Mouse (Mus musculus): ENCODE data around the gene Masp1. TPM values are rescaled to one million over a fixed set of nuclear protein-coding genes. Genes with fewer than 3 reads are reported as not detected.

Gene Masp1
- total RNA-seq, 2 experiments from 2014 or later, result not detected

DNA sequence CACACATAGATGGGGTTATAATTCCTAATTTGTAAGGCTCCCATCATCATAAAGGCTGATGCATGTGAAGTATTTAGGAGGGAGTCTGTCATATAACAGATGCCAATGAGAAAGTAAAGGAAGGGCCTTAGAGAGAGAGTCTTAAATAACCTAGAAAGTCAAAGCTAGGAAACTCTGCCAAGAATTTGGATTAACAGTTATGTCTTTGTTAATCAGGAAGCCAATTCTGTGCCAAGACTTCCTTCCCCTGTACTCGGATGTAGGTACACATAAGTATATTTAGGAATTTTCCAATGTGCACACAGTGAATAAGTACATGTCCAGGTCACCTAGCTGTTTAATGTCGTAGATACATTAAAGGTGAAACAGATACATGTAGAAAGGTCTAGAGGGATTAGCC is 4.0 kb downstream of the Masp1 start:
- ATAC-seq (replicated peaks; ENCODE audit: low FRiP score, poor library complexity, severe bottlenecking), result no peak

- no peak for ATAC-seq (replicated peaks; ENCODE audit: low FRiP score, poor library complexity, severe bottlenecking)
Measured at GRCm38 (mm10) chr16:23515766-23516165, 4.8 kb downstream of the Masp1 start.

- ATAC-seq (replicated peaks; ENCODE audit: low FRiP score, poor library complexity, severe bottlenecking), result no peak
Measured at GRCm38 (mm10) chr16:23513401-23513800, 7.2 kb downstream of the Masp1 start.

- ATAC-seq (replicated peaks; ENCODE audit: low FRiP score, poor library complexity, severe bottlenecking), result no peak
Measured at GRCm38 (mm10) chr16:23511166-23511935, 9.3 kb downstream of the Masp1 start.

- no peak for ATAC-seq (replicated peaks; ENCODE audit: low FRiP score, poor library complexity, severe bottlenecking)
Measured at GRCm38 (mm10) chr16:23505904-23506687, 14.5 kb downstream of the Masp1 start.

GRCm38 (mm10) chr16:23504320-23504744 is 16.3 kb downstream of the Masp1 start:
- ATAC-seq (replicated peaks; ENCODE audit: low FRiP score, poor library complexity, severe bottlenecking), result no peak

GRCm38 (mm10) chr16:23503351-23503750 is 17.3 kb downstream of the Masp1 start:
- no peak for ATAC-seq (replicated peaks; ENCODE audit: low FRiP score, poor library complexity, severe bottlenecking)

- no peak for ATAC-seq (replicated peaks; ENCODE audit: low FRiP score, poor library complexity, severe bottlenecking)
Measured at GRCm38 (mm10) chr16:23502478-23502877, 18.1 kb downstream of the Masp1 start.

- no peak for ATAC-seq (replicated peaks; ENCODE audit: low FRiP score, poor library complexity, severe bottlenecking)
Measured at GRCm38 (mm10) chr16:23501288-23501687, 19.3 kb downstream of the Masp1 start.

DNA sequence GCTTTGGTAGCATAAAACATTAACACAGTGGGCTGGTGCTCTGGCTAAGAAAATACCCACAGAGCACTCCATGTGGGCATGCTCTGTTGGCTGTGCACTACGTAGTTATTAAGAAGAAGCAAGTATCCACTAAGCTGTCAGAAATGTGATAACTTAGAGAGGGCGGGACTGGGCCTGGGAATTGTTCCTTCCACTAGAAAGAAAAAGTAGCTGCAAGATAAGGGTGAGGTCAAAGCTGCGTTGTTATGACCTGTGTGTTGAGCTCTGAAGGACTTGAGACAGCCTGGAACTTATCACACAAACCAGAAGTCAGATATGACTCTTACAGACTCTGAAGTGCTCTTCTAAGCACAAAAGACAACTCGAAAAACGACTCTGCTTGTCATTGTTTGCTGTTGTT is 20.1 kb downstream of the Masp1 start:
- ATAC-seq (replicated peaks; ENCODE audit: low FRiP score, poor library complexity, severe bottlenecking), result no peak

DNA sequence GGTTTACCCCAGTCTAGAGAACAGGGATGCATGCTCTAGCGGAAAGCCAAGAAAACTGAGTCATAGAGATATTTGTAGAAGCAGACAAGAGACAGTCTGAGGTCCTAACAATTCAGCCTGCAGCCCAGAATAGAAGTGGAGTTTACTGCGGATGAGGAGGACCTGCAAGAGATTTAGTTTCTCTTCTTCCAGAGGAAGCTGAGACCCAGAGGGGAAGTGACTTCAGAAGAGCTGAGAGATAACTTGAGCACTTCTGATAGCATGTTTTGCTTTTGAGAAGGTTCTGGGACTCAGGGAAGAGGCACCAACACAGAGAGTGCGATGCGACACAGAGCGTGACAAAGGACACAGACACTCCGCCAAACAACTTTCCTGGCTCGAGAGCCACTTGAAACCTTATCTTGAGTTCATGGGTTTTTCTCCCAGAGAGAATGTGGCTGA is 21.9 kb downstream of the Masp1 start:
- ATAC-seq (replicated peaks; ENCODE audit: low FRiP score, poor library complexity, severe bottlenecking), result no peak

GRCm38 (mm10) chr16:23497881-23498280 is 22.7 kb downstream of the Masp1 start:
- ATAC-seq (replicated peaks; ENCODE audit: low FRiP score, poor library complexity, severe bottlenecking), result no peak

- no peak for ATAC-seq (replicated peaks; ENCODE audit: low FRiP score, poor library complexity, severe bottlenecking)
Measured at GRCm38 (mm10) chr16:23497440-23497839, 23.2 kb downstream of the Masp1 start.

DNA sequence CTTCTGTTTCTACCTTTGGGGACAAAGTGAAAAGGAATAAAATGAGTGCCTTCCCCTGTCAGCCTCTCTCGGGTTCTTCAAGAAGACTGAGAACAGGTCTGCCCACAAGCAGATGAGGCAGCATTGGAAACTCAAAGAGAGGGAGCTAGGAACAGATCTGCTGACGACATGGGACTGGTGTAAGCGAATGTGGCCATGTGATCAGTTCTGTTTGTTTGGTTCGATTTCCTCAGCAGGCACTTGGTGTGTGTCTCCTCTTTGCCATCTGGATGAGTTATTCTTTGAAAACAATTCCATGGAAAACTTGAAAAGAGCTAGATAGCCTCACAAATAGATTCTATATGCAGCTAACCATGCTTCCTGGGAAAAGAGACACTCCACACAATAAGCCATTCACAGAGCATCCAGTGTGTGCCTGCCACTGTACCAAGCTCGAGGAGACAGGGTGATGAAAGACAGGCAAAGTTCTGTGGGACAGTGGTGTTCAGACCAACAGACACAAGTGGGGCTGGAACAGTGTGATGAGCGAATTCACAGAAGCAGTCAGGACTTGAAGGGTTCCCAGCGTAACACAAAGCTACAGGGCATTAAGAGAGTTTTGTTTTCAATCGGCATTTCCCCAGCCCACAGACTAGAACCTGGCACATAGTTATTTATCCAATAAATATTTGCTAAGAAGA is 24.2 kb downstream of the Masp1 start:
- no peak for ATAC-seq (replicated peaks; ENCODE audit: low FRiP score, poor library complexity, severe bottlenecking)

GRCm38 (mm10) chr16:23492783-23493182 is 27.8 kb downstream of the Masp1 start:
- no peak for ATAC-seq (replicated peaks; ENCODE audit: low FRiP score, poor library complexity, severe bottlenecking)

DNA sequence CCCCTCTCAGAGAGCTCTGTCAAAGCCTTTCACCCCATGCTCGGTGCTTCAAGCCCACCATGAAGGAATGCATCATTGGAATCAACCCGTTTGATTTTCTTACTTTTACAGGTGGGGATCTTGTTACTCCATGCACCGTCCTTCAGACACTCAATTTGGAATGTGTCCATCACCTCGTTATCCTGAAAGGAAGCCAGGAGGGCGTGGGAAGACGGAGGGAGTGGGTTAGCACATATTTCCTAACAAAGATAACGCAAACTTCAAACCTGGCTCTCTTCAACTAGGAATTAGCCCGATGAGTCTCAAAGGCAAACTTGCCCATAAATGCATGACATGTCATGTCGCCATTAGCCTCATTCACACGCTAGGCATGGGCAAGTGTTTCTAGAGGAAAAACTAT is 37.3 kb downstream of the Masp1 start:
- no peak for ATAC-seq (replicated peaks; ENCODE audit: low FRiP score, poor library complexity, severe bottlenecking)

GRCm38 (mm10) chr16:23482846-23483245 is 37.8 kb downstream of the Masp1 start:
- ATAC-seq (replicated peaks; ENCODE audit: low FRiP score, poor library complexity, severe bottlenecking), result no peak

- no peak for ATAC-seq (replicated peaks; ENCODE audit: low FRiP score, poor library complexity, severe bottlenecking)
Measured at GRCm38 (mm10) chr16:23482218-23482617, 38.4 kb downstream of the Masp1 start.

DNA sequence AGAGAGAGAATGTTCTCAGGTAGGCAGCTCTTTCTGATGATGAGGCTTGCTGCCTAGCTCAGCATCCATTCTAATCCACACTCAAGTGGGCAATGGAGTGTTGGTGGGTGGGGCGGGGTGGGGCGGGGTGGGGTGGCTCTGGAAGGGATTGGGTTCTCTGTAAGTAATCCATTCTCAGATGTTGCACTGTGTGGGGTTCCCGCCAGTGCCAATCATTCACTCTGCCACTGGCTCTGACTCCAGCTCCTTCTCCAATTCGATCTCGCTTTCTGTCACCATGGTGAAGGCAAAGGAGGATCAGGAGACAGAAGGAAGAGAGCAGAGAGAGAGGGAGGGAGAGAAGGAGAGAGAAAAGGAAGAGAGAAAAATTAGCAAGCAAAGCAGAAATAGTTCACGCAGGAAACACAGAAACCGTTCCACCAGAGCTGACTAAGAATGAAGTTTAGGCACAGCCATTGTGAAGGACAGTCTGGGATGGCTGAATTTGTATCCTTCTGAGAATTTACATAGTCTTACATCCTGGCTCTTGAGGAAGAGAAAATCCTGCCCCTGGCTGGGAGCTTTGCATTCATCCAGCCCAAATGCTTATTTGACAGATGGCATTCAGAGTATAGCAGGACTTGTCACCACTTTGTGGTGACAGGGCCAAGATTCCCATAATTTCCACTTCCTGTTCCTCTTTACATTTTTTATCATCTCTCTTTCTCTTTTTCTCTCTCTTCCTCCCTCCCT is 40.6 kb downstream of the Masp1 start:
- no peak for ATAC-seq (replicated peaks; ENCODE audit: low FRiP score, poor library complexity, severe bottlenecking)

DNA sequence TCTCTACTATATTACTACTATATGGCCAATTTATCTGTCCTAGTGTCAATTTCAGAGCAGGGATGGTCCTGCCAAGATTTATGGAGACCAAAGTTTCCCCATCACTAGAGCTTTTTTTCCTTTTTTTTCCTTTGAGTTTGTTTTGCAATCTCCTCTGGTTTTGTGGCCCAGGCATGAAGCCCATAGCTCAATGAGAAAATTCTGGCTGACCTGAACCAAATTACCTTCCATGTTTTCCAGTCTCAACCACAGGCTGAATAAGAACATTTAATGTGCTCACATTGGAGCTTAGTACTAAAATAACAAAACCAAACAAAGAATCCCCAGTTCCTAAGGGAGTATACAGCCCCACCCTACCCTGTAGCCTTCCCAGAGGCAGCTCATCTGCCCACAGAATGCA is 44.0 kb downstream of the Masp1 start:
- ATAC-seq (replicated peaks; ENCODE audit: low FRiP score, poor library complexity, severe bottlenecking), result no peak
